Mouse (Mus musculus): ENCODE data around the gene Gm21721. TPM values are rescaled to one million over a fixed set of nuclear protein-coding genes. Genes with fewer than 3 reads are reported as not detected.
"Not testable (repeated sequence)": the region's sequence is repeated elsewhere in the genome, so short reads cannot be mapped to it uniquely, and the experiment has no call there.

Gene Gm21721
- not detected for total RNA-seq (2021)
- long read RNA-seq, experiment 1 = 0 reads
- long read RNA-seq, experiment 2 = 0 reads

- intact Hi-C loops (cut with DNase I; ENCODE audit: low total_unique reads); DNase-seq: not testable (repeated sequence)
Measured at GRCm38 (mm10) chrY:9202090-9202489, at the start of gene Gm21721. Gene Gm21721, minus strand, starts transcription at chrY:9202190.

Other genes starting within 250 kb of the Gm21721 start
- gene Gm21292, start 68.3 kb downstream of the Gm21721 start, total RNA-seq (2021) = not detected
- gene Gm21812, start 145.0 kb upstream of the Gm21721 start, total RNA-seq (2021) = not detected
- gene Gm21874, start 214.0 kb upstream of the Gm21721 start, total RNA-seq (2021) = not detected